24 mouse cellular contexts compared by ENCODE assay signal in genomic region chr2:156784016-156784585, GRCm38 (mm10). TPM values are rescaled to one million over a fixed set of nuclear protein-coding genes. Genes with fewer than 3 reads are reported as not detected.
DNase-seq lines count a peak whose midpoint lies in the region; ATAC-seq and TF ChIP-seq lines count a peak whose summit lies in the region.
"Had no signal": no experiment of that assay in that cellular context is flagged by ENCODE, and none has a peak within 500 bp of the region (broad histone marks: within the 10 kb centered on the region; RNA-seq: fewer than 3 reads in every experiment).

No protein-coding gene starts in this region.

- intact Hi-C loops in heart, postnatal 25 days (cut with DNase I) = no loop called here

- peaks cover 3% of the 10 kb centered on the region; the same call in 1 of the 2 replicates for H3K27me3 ChIP-seq in heart, embryonic 11.5 days (ENCODE audit: control insufficient read depth, insufficient read depth, low read length)
- no peaks in the 10 kb centered on the region for H3K27me3 ChIP-seq in intestine, embryonic 14.5 days (replicated peaks; ENCODE audit: control insufficient read depth, insufficient read depth, low read length)
- H3K27me3 ChIP-seq in intestine, postnatal 0 days (replicated peaks; ENCODE audit: control insufficient read depth, insufficient read depth, low read length) = no peaks in the 10 kb centered on the region
- H3K27me3 ChIP-seq in heart, postnatal 0 days (ENCODE audit: control insufficient read depth, insufficient read depth, low read length) = no peaks in the 10 kb centered on the region
- no peaks in the 10 kb centered on the region for H3K27me3 ChIP-seq in liver, embryonic 16.5 days (ENCODE audit: control insufficient read depth, insufficient read depth, low read depth, low read length)
- H3K27me3 ChIP-seq: limb, embryonic 15.5 days; midbrain, embryonic 12.5 days had no signal

- no peak for DNase-seq in heart, postnatal 25 days (ENCODE audit: low spot score)
- DNase-seq in intestine, embryonic 14.5 days (ENCODE audit: low spot score) = peak; percentile 47
- DNase-seq in heart, postnatal 0 days (ENCODE audit: low spot score) = peak; percentile 50
- no peak for DNase-seq in gastrocnemius, adult 8-10 months (ENCODE audit: low spot score in 2 of 2)
- DNase-seq: cerebellum, adult 11 months; cerebellum, postnatal 14 days; gastrocnemius, postnatal 14 days; kidney, adult 8-10 months; kidney, postnatal 10 days; left cerebral cortex, postnatal 4 days; lung, postnatal 10 days; thymus, adult 18-20 months; thymus, postnatal 36 days had no signal

- no peaks in the 10 kb centered on the region for H3K9me3 ChIP-seq in heart, embryonic 11.5 days (replicated peaks; ENCODE audit: control insufficient read depth, low read length)
- no peaks in the 10 kb centered on the region for H3K9me3 ChIP-seq in intestine, embryonic 14.5 days (ENCODE audit: control insufficient read depth, low read length)
- no peaks in the 10 kb centered on the region for H3K9me3 ChIP-seq in intestine, postnatal 0 days (ENCODE audit: control insufficient read depth)
- no peaks in the 10 kb centered on the region for H3K9me3 ChIP-seq in heart, postnatal 0 days (replicated peaks; ENCODE audit: control insufficient read depth, low read length)
- H3K9me3 ChIP-seq in liver, embryonic 16.5 days (replicated peaks; ENCODE audit: control insufficient read depth, low read length) = no peaks in the 10 kb centered on the region
- H3K9me3 ChIP-seq: limb, embryonic 15.5 days had no signal

- TF ChIP-seq EP300 in heart, postnatal 0 days (IDR thresholded peaks at IDR 0.05; ENCODE audit: low read depth) = no peak

- ATAC-seq in heart, embryonic 11.5 days (replicated peaks; ENCODE audit: insufficient number of reproducible peaks, low FRiP score, low TSS enrichment) = no peak
- no peak for ATAC-seq in intestine, embryonic 14.5 days (replicated peaks; ENCODE audit: low FRiP score, low TSS enrichment, low read depth)
- no peak for ATAC-seq in intestine, postnatal 0 days
- ATAC-seq in heart, postnatal 0 days (ENCODE audit: insufficient read depth, low read depth) = no peak
- no peak for ATAC-seq in liver, embryonic 16.5 days (ENCODE audit: low read depth)
- ATAC-seq in megakaryocyte, adult 5-6 weeks (ENCODE audit: poor library complexity, severe bottlenecking) = no peak
- ATAC-seq: CD4-positive, CD25-positive, alpha-beta regulatory T cell, adult 4 months; forebrain, embryonic 16.5 days; inflammation-experienced regulatory T-cells, adult 6 months had no signal

- peak overlapping the region; percentile 29 for H3K4me2 ChIP-seq in heart, embryonic 11.5 days
- H3K4me2 ChIP-seq in intestine, embryonic 14.5 days (ENCODE audit: low read length) = no peak overlapping the region
- no peak overlapping the region for H3K4me2 ChIP-seq in intestine, postnatal 0 days (replicated peaks; ENCODE audit: low read depth)
- H3K4me2 ChIP-seq in heart, postnatal 0 days (ENCODE audit: low read depth, low read length) = no peak overlapping the region
- no peak overlapping the region for H3K4me2 ChIP-seq in liver, embryonic 16.5 days (ENCODE audit: low read depth, low read length)
- H3K4me2 ChIP-seq: hindbrain, embryonic 14.5 days; limb, embryonic 15.5 days; midbrain, embryonic 12.5 days had no signal

- H3K4me1 ChIP-seq in heart, embryonic 11.5 days (ENCODE audit: control insufficient read depth, insufficient read depth, low read length) = peaks cover 48% of the 10 kb centered on the region
- peaks cover 9% of the 10 kb centered on the region for H3K4me1 ChIP-seq in intestine, embryonic 14.5 days (replicated peaks; ENCODE audit: control insufficient read depth, insufficient read depth, low read length)
- no peaks in the 10 kb centered on the region for H3K4me1 ChIP-seq in intestine, postnatal 0 days (replicated peaks; ENCODE audit: control insufficient read depth, insufficient read depth, low read length)
- H3K4me1 ChIP-seq in heart, postnatal 0 days (ENCODE audit: control insufficient read depth, insufficient read depth) = peaks cover 18% of the 10 kb centered on the region; the same call in 1 of the 2 replicates
- H3K4me1 ChIP-seq in liver, embryonic 16.5 days (ENCODE audit: control insufficient read depth, low read depth, low read length) = peaks cover 44% of the 10 kb centered on the region

- H3K4me3 ChIP-seq in heart, embryonic 11.5 days (ENCODE audit: low read depth, low read length) = no peak overlapping the region
- no peak overlapping the region for H3K4me3 ChIP-seq in intestine, embryonic 14.5 days (ENCODE audit: low read depth, low read length)
- H3K4me3 ChIP-seq in intestine, postnatal 0 days (ENCODE audit: low read depth, low read length) = no peak overlapping the region
- no peak overlapping the region for H3K4me3 ChIP-seq in heart, postnatal 0 days (ENCODE audit: low read depth, low read length)
- H3K4me3 ChIP-seq in liver, embryonic 16.5 days (ENCODE audit: low read depth, low read length) = no peak overlapping the region
- H3K4me3 ChIP-seq: forebrain, embryonic 10.5 days; limb, embryonic 15.5 days; midbrain, embryonic 12.5 days had no signal

- TF ChIP-seq CTCF in intestine, postnatal 0 days (IDR thresholded peaks at IDR 0.05; ENCODE audit: low read depth) = no peak
- TF ChIP-seq CTCF in heart, postnatal 0 days (IDR thresholded peaks at IDR 0.05; ENCODE audit: low read depth) = no peak

- WGBS in heart, embryonic 11.5 days (ENCODE audit: insufficient replicate concordance) = 45% methylated on average over 7 of the region's 7 CpGs
- 38% methylated on average over 7 of the region's 7 CpGs for WGBS in intestine, embryonic 14.5 days
- 52% methylated on average over 7 of the region's 7 CpGs for WGBS in intestine, postnatal 0 days
- WGBS in heart, postnatal 0 days = 21% methylated on average over 7 of the region's 7 CpGs
- 41% methylated on average over 7 of the region's 7 CpGs for WGBS in liver, embryonic 16.5 days (ENCODE audit: insufficient replicate concordance)

- peak overlapping the region; percentile 75 for H3K27ac ChIP-seq in heart, embryonic 11.5 days (ENCODE audit: low read depth, low read length)
- 0 out of 2 replicates have a peak overlapping the region, but pooled peaks have one; percentile 2 for H3K27ac ChIP-seq in intestine, embryonic 14.5 days (ENCODE audit: low read depth)
- H3K27ac ChIP-seq in intestine, postnatal 0 days (ENCODE audit: low read depth, low read length) = no peak overlapping the region
- peak overlapping the region; percentile 4; the same call in 1 of the 2 replicates for H3K27ac ChIP-seq in heart, postnatal 0 days (ENCODE audit: low read depth)
- peak overlapping the region; percentile 87 for H3K27ac ChIP-seq in liver, embryonic 16.5 days (ENCODE audit: low read length)
- H3K27ac ChIP-seq: forebrain, embryonic 10.5 days; hindbrain, embryonic 14.5 days; limb, embryonic 15.5 days; midbrain, embryonic 12.5 days had no signal

- H3K36me3 ChIP-seq in heart, embryonic 11.5 days (ENCODE audit: control insufficient read depth, insufficient read depth, low read length) = peaks cover 5% of the 10 kb centered on the region
- H3K36me3 ChIP-seq in intestine, embryonic 14.5 days (ENCODE audit: control insufficient read depth, insufficient read depth, low read length) = peaks cover 11% of the 10 kb centered on the region; the same call in 1 of the 2 replicates
- H3K36me3 ChIP-seq in intestine, postnatal 0 days (ENCODE audit: control insufficient read depth, insufficient read depth) = peaks cover 4% of the 10 kb centered on the region; the same call in 1 of the 2 replicates
- H3K36me3 ChIP-seq in heart, postnatal 0 days (replicated peaks; ENCODE audit: control insufficient read depth, insufficient read depth, low read length) = peaks cover 9% of the 10 kb centered on the region
- no peaks in the 10 kb centered on the region for H3K36me3 ChIP-seq in liver, embryonic 16.5 days (ENCODE audit: control insufficient read depth, insufficient read depth)
- H3K36me3 ChIP-seq: forebrain, embryonic 10.5 days; limb, embryonic 15.5 days; midbrain, embryonic 12.5 days had no signal

- peak overlapping the region; percentile 34; the same call in 1 of the 2 replicates for H3K9ac ChIP-seq in heart, embryonic 11.5 days (ENCODE audit: low read depth, low read length)
- no peak overlapping the region for H3K9ac ChIP-seq in intestine, embryonic 14.5 days (ENCODE audit: low read length)
- no peak overlapping the region for H3K9ac ChIP-seq in intestine, postnatal 0 days (ENCODE audit: low read depth, low read length)
- no peak overlapping the region for H3K9ac ChIP-seq in heart, postnatal 0 days (replicated peaks; ENCODE audit: low read depth, low read length)
- no peak overlapping the region for H3K9ac ChIP-seq in liver, embryonic 16.5 days (ENCODE audit: low read depth, low read length)
- H3K9ac ChIP-seq: hindbrain, embryonic 14.5 days; limb, embryonic 15.5 days; midbrain, embryonic 12.5 days had no signal

RNA-seq across cellular contexts. Expression of gene Myl9, which starts 8.9 kb away (rescaled TPM):
- 2,229 and 2,268 TPM in 2 replicates for polyA plus RNA-seq in heart, embryonic 11.5 days (2014; fragmentation: Nextera tagmentation; extraction: Ambion mirVana)
- total RNA-seq in heart, postnatal 25 days (2021) = 100 to 1,000 TPM; 200 to 205 TPM
- polyA plus RNA-seq in intestine, embryonic 14.5 days (2014; fragmentation: Nextera tagmentation; extraction: Ambion mirVana) = 1,449 and 1,579 TPM in 2 replicates
- 1,325 and 1,382 TPM in 2 replicates for polyA plus RNA-seq in intestine, postnatal 0 days (2015; fragmentation: Nextera tagmentation; extraction: Ambion mirVana)
- total RNA-seq in heart, postnatal 0 days (2014; rRNA removed; ENCODE audit: low replicate concordance) = 1,299 and 1,431 TPM in 2 replicates
- polyA plus RNA-seq in heart, postnatal 0 days (2015; fragmentation: Nextera tagmentation; extraction: Ambion mirVana) = 1,847 and 1,885 TPM in 2 replicates
- polyA plus RNA-seq in liver, embryonic 16.5 days (2015; fragmentation: Nextera tagmentation; extraction: Ambion mirVana) = 43.0 and 56.1 TPM in 2 replicates
- total RNA-seq in gastrocnemius, adult 8-10 months (2022) = 10 to 100 TPM; 28.1 to 44.3 (median 31.9) TPM
- not detected in 2 replicates for total RNA-seq in megakaryocyte, adult 5-6 weeks (2015)
- total RNA-seq in megakaryocyte, adult 5-6 weeks (2017) = not detected in 2 replicates
- polyA plus RNA-seq: CD4-positive, CD25-positive, alpha-beta regulatory T cell, adult 4 months; inflammation-experienced regulatory T-cells, adult 6 months had no signal

RNA-seq across cellular contexts. Expression of gene Tgif2, which starts 55.7 kb away (rescaled TPM):
- 42.7 and 44.1 TPM in 2 replicates for polyA plus RNA-seq in heart, embryonic 11.5 days (2014; fragmentation: Nextera tagmentation; extraction: Ambion mirVana)
- under 1 TPM; 0.75 to 0.95 TPM for total RNA-seq in heart, postnatal 25 days (2021)
- polyA plus RNA-seq in intestine, embryonic 14.5 days (2014; fragmentation: Nextera tagmentation; extraction: Ambion mirVana) = 61.4 and 63.5 TPM in 2 replicates
- polyA plus RNA-seq in intestine, postnatal 0 days (2015; fragmentation: Nextera tagmentation; extraction: Ambion mirVana) = 6.4 and 7.0 TPM in 2 replicates
- total RNA-seq in heart, postnatal 0 days (2014; rRNA removed; ENCODE audit: low replicate concordance) = 19.7 and 28.3 TPM in 2 replicates
- 11.6 and 14.6 TPM in 2 replicates for polyA plus RNA-seq in heart, postnatal 0 days (2015; fragmentation: Nextera tagmentation; extraction: Ambion mirVana)
- 5.1 and 5.4 TPM in 2 replicates for polyA plus RNA-seq in liver, embryonic 16.5 days (2015; fragmentation: Nextera tagmentation; extraction: Ambion mirVana)
- total RNA-seq in gastrocnemius, adult 8-10 months (2022) = under 1 TPM in 3 of 4 experiments, not detected in 1; 0.16 to 0.38 (median 0.17) TPM
- 0.36 and 0.38 TPM in 2 replicates for total RNA-seq in megakaryocyte, adult 5-6 weeks (2015)
- 0.73 TPM in 1 of 2 replicates, not detected in the other for total RNA-seq in megakaryocyte, adult 5-6 weeks (2017)

Comparison
In these comparisons a context has a peak if more than half of its experiments do, and no peak if none do; other contexts are left out.
1. DNase-seq: peak in intestine, embryonic 14.5 days (single experiment) and heart, postnatal 0 days (single experiment); none in heart, postnatal 25 days (single experiment) and gastrocnemius, adult 8-10 months (0 of 2).
2. RNA of gene Myl9, which starts 8.9 kb away (polyA plus RNA-seq): 2,229 to 2,268 TPM in heart, embryonic 11.5 days, 1,847 to 1,885 TPM in heart, postnatal 0 days, 1,449 to 1,579 TPM in intestine, embryonic 14.5 days and 1,325 to 1,382 TPM in intestine, postnatal 0 days; 43.0 to 56.1 TPM in liver, embryonic 16.5 days; every median in the first group is over 10 times any median in the second.